Mouse (Mus musculus) heart, embryonic 16.5 days (tissue): ENCODE measurements around the gene Plppr4. TPM values are rescaled to one million over a fixed set of nuclear protein-coding genes. Genes with fewer than 3 reads are reported as not detected.

Source experiments
- ATAC-seq: fragments of 200-750 bp; cut with Nextera tagmentation; replicated peaks from 2 replicates; pipeline ENCODE4 v1.8.0; 2017; ENCODE audit warnings: moderate number of reproducible peaks; ENCODE audit not compliant: insufficient read depth, low FRiP score; ENCODE audit errors: extremely low read depth
- H3K27ac ChIP-seq: fragments of 300-500 bp; sonication (generic); 2 replicates; pipeline ENCODE4 v1.5.1; 2014; ENCODE audit warnings: mild to moderate bottlenecking, low read length, control low read depth, moderate library complexity
- H3K27me3 ChIP-seq: fragments of 300-500 bp; sonication (generic); 2 replicates; pipeline ENCODE4 v1.6.1; 2014; ENCODE audit warnings: low read length, mixed read lengths; ENCODE audit not compliant: control insufficient read depth, insufficient read depth
- H3K36me3 ChIP-seq: fragments of 300-500 bp; sonication (generic); 2 replicates; pipeline ENCODE4 v1.6.1; 2014; ENCODE audit not compliant: control insufficient read depth, insufficient read depth
- H3K4me1 ChIP-seq: fragments of 300-500 bp; sonication (generic); 2 replicates; pipeline ENCODE4 v1.6.1; 2014; ENCODE audit warnings: low read length, mixed read lengths; ENCODE audit not compliant: control insufficient read depth, insufficient read depth
- H3K4me2 ChIP-seq: fragments of 300-500 bp; sonication (generic); 2 replicates; pipeline ENCODE4 v1.6.1; 2014; ENCODE audit warnings: low read depth, mild to moderate bottlenecking, control low read depth, low read length
- H3K4me3 ChIP-seq: fragments of 300-500 bp; sonication (generic); 2 replicates; pipeline ENCODE4 v1.5.1; 2014; ENCODE audit warnings: mild to moderate bottlenecking, control low read depth, low read length
- H3K9ac ChIP-seq: fragments of 300-500 bp; sonication (generic); 2 replicates; pipeline ENCODE4 v1.6.1; 2014; ENCODE audit warnings: low read length, control low read depth
- H3K9me3 ChIP-seq: fragments of 300-500 bp; sonication (generic); replicated peaks from 2 replicates; pipeline ENCODE4 v1.6.1; 2016; ENCODE audit warnings: low read length; ENCODE audit not compliant: control insufficient read depth
- WGBS: fragments of 180-500 bp; shearing (Covaris S2); extraction: QIAGEN DNeasy Blood & Tissue Kit; methylation state at CpG from one replicate; pipeline ENCODE4 v1.1.7; 2014; 5-methylcytosine and 5-hydroxymethylcytosine counted together
- microRNA-seq: library from miRNA; unstranded; fragments of <30 nt; microRNA quantifications from one replicate; pipeline ENCODE4, GENCODE M21; 2017
- polyA plus RNA-seq: library from polyadenylated mRNA; unstranded; fragments of >200 nt; fragmentation: Nextera tagmentation; extraction: Ambion mirVana; gene quantifications from 2 replicates; pipeline ENCODE4 v1.2.1, GENCODE M21; 2015

The Plppr4 gene
- polyA plus RNA-seq, 1 experiment from 2014 or later, result 0.43 TPM

- no peaks in the 10 kb centered on the region for H3K9me3 ChIP-seq
- no peak overlapping the region for H3K9ac ChIP-seq
- 89% methylated on average over 4 of the region's 4 CpGs for WGBS
- H3K4me3 ChIP-seq, result no peak overlapping the region
- no peaks in the 10 kb centered on the region for H3K4me1 ChIP-seq
- H3K27me3 ChIP-seq, result no peaks in the 10 kb centered on the region
- H3K27ac ChIP-seq, result no peak overlapping the region
- H3K36me3 ChIP-seq, result no peaks in the 10 kb centered on the region
- ATAC-seq, result no peak
- no peak overlapping the region for H3K4me2 ChIP-seq
Observed at GRCm38 (mm10) chr3:117307555-117307954, 53.1 kb downstream of the Plppr4 start.

- WGBS, result 86% methylated on average over 2 of the region's 2 CpGs
- Histone ChIP-seq H3K27me3 (no peaks in the 10 kb centered on the region), H3K36me3 (no peaks in the 10 kb centered on the region), H3K4me2 (no peak overlapping the region), H3K9me3 (no peaks in the 10 kb centered on the region), H3K9ac (no peak overlapping the region), H3K4me3 (no peak overlapping the region), H3K27ac (no peak overlapping the region), H3K4me1 (no peaks in the 10 kb centered on the region)
- no peak for ATAC-seq
Observed at GRCm38 (mm10) chr3:117304037-117304436, 56.6 kb downstream of the Plppr4 start.

GRCm38 (mm10) chr3:117300735-117301271 lies 59.9 kb downstream of the Plppr4 start:
- H3K27me3 ChIP-seq, result no peaks in the 10 kb centered on the region
- no peaks in the 10 kb centered on the region for H3K9me3 ChIP-seq
- no peak overlapping the region for H3K27ac ChIP-seq
- H3K36me3 ChIP-seq, result no peaks in the 10 kb centered on the region
- no peaks in the 10 kb centered on the region for H3K4me1 ChIP-seq
- H3K4me2 ChIP-seq, result no peak overlapping the region
- ATAC-seq, result no peak
- WGBS, result 81% methylated on average over 1 of the region's 1 CpGs
- no peak overlapping the region for H3K9ac ChIP-seq
- H3K4me3 ChIP-seq, result no peak overlapping the region

- WGBS, result 72% methylated on average over 1 of the region's 1 CpGs
- H3K4me2 ChIP-seq, result no peak overlapping the region
Observed at GRCm38 (mm10) chr3:117297735-117298134, 62.9 kb downstream of the Plppr4 start.

GRCm38 (mm10) chr3:117294308-117294925 lies 66.3 kb downstream of the Plppr4 start:
- WGBS, result 68% methylated on average over 2 of the region's 2 CpGs
- no peak for ATAC-seq
- Histone ChIP-seq H3K9ac (no peak overlapping the region), H3K4me1 (no peaks in the 10 kb centered on the region), H3K4me3 (no peak overlapping the region), H3K4me2 (no peak overlapping the region), H3K27ac (no peak overlapping the region), H3K36me3 (no peaks in the 10 kb centered on the region), H3K27me3 (no peaks in the 10 kb centered on the region), H3K9me3 (no peaks in the 10 kb centered on the region)

More at GRCm38 (mm10) chr3:117297735-117298134, 62.9 kb downstream of the Plppr4 start:
- no peak overlapping the region for H3K4me3 ChIP-seq
- H3K4me1 ChIP-seq, result no peaks in the 10 kb centered on the region
- no peaks in the 10 kb centered on the region for H3K27me3 ChIP-seq
- H3K36me3 ChIP-seq, result no peaks in the 10 kb centered on the region
- no peaks in the 10 kb centered on the region for H3K9me3 ChIP-seq
- no peak overlapping the region for H3K27ac ChIP-seq
- ATAC-seq, result no peak
- no peak overlapping the region for H3K9ac ChIP-seq

Small RNA genes within 50 kb of the gene (microRNA-seq; reads per million reads assigned to microRNA genes)
- not detected for gene Gm22408

Other genes with a start within 250 kb of the Plppr4 start
- 2.5 and 3.1 TPM in 2 replicates for gene Plppr5, start 214.0 kb upstream of the Plppr4 start, polyA plus RNA-seq